Mouse (Mus musculus): ENCODE data around the gene Vmn2r32.
"Not testable (repeated sequence)": the region's sequence is repeated elsewhere in the genome, so short reads cannot be mapped to it uniquely, and the experiment has no call there.

Vmn2r32 gene

DNA sequence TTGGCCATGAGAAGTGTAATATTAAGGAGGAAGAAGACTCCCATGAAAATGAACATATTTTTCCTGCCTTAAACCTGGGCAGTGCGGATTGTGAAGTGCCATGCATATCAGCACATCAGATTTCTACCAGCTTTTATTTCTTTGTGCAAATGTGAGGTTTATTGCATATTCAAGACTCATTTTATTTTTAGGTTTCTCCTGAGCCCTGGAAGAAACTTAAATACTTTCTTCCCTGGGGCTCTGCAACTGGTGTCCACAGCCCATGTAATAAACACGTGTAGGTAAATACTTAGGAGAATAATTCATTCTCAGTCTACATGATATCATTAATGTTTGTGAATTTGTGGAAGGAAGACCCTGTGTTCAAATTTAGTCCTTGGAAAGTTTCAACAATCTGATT is at the start of gene Vmn2r32:
Vmn2r32 (minus strand) TSS at position 101 of the 400 bp plus-strand sequence.
- DNase-seq = not testable (repeated sequence)

All from thymus, postnatal 36 days (tissue).